Mouse (Mus musculus) cortical plate, adult 2 months (tissue): ENCODE measurements around the gene Cer1. TPM values are rescaled to one million over a fixed set of nuclear protein-coding genes. Genes with fewer than 3 reads are reported as not detected.

Source experiments
- H3K27ac ChIP-seq: fragments of 200-500 bp; 2 replicates; pipeline ENCODE4 v1.5.1; 2012; ENCODE audit warnings: low read length, control low read depth, inconsistent platforms; ENCODE audit not compliant: insufficient read depth
- H3K4me1 ChIP-seq: fragments of 200-500 bp; 2 replicates; pipeline ENCODE4 v1.6.1; 2011; ENCODE audit warnings: low read length; ENCODE audit not compliant: control insufficient read depth, insufficient read depth
- H3K4me3 ChIP-seq: fragments of 200-500 bp; 2 replicates; pipeline ENCODE4 v1.5.1; 2011; ENCODE audit warnings: mild to moderate bottlenecking, low read length, control low read depth; ENCODE audit not compliant: insufficient read depth
- CTCF ChIP-seq: fragments of 200-500 bp; IDR thresholded peaks from 2 replicates; pipeline ENCODE4 v1.5.1; 2011; ENCODE audit warnings: mild to moderate bottlenecking, control low read depth, low read length; ENCODE audit not compliant: insufficient read depth; ENCODE audit errors: extremely low read depth
- POLR2A ChIP-seq: fragments of 200-500 bp; IDR thresholded peaks from 2 replicates; pipeline ENCODE4 v1.6.1; 2011; ENCODE audit warnings: mild to moderate bottlenecking, low read length, control low read depth; ENCODE audit not compliant: insufficient read depth; ENCODE audit errors: extremely low read depth
- polyA plus RNA-seq: library from polyadenylated mRNA; depleted of rRNA; stranded (reverse); fragments of >200 nt; gene quantifications from 2 replicates; pipeline ENCODE4 v1.2.3, GENCODE M21; 2012

The Cer1 gene
- polyA plus RNA-seq, 1 experiment, result 0.27 TPM

- Histone ChIP-seq H3K4me3 (no peak overlapping the region), H3K4me1 (no peaks in the 10 kb centered on the region), H3K27ac (no peak overlapping the region)
- TF ChIP-seq POLR2A, result no peak
Observed at GRCm38 (mm10) chr4:82914601-82915143, 29.7 kb upstream of the Cer1 start.

DNA sequence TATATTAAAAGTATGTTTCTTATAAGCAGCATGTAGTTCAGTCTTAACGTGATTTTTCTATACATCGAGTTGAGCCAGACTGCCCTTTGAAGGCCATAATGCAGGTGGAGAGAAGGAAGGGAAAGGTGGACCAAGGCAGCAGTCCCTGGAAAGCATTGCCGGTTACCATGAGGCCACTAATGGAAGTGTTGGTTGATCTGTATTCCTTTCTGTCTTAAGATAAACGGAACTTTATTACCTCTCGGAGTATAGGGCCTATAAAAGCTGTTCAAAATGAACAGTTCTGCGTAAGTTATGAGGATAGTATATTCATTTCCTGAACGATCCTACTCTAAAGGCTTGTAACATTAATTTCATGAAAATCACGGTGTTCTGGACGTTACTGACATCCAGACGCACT is 10.3 kb upstream of the Cer1 start:
- TF ChIP-seq CTCF, result no peak
- TF ChIP-seq POLR2A, result no peak
- H3K4me3 ChIP-seq, result no peak overlapping the region
- H3K27ac ChIP-seq, result no peak overlapping the region
- H3K4me1 ChIP-seq, result peaks cover 3% of the 10 kb centered on the region

- TF ChIP-seq CTCF, result no peak
- no peak for TF ChIP-seq POLR2A
- H3K4me1 ChIP-seq, result peaks cover 3% of the 10 kb centered on the region
- H3K27ac ChIP-seq, result no peak overlapping the region
Observed at GRCm38 (mm10) chr4:82892247-82892646, 7.3 kb upstream of the Cer1 start.

GRCm38 (mm10) chr4:82891566-82891965 is 6.6 kb upstream of the Cer1 start:
- no peak for TF ChIP-seq CTCF
- TF ChIP-seq POLR2A, result no peak
- Histone ChIP-seq H3K4me1 (peaks cover 3% of the 10 kb centered on the region), H3K4me3 (no peak overlapping the region), H3K27ac (no peak overlapping the region)

More at GRCm38 (mm10) chr4:82892247-82892646, 7.3 kb upstream of the Cer1 start:
- H3K4me3 ChIP-seq, result no peak overlapping the region

DNA sequence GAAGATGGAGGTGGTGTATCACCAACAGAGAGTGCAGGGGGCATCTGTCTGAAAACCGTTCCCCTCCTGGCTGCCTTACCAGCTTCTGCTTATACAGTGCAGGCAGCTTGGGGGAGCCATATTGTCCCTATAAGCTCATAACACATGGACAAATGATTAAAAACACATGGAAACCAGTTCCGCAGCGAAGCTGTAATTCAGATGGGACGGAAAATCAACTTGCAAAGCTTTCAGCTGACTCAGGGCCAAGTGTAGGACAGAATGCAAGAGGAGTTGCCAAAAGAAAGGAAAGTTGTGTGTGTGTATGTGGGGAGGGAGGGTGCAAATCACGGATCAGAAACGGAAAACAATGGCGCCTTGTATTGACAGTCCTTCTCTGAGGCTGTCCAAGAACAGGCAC is 6.1 kb upstream of the Cer1 start:
- Histone ChIP-seq H3K4me1 (peaks cover 3% of the 10 kb centered on the region), H3K27ac (no peak overlapping the region), H3K4me3 (no peak overlapping the region)
- no peak for TF ChIP-seq POLR2A
- TF ChIP-seq CTCF, result no peak

DNA sequence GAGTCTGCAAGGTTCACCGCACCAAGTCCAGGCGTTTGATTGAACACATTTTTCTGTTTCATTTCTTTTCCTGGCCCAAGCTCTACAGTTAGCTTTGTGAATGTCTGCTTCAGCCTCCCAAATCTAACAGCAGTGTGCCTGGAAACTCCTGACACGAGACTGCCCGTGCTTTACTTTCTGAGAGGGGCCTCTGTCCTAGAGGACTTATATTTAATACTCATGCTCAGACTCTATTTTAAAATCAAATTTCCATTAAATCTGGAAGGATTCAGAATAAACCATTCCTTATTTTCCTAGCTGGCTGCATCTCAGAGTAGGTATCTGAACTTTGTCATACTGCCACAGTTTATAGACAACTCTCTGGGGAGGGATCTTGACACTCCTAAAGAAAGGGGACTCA is 5.6 kb upstream of the Cer1 start:
- no peak overlapping the region for H3K4me3 ChIP-seq
- H3K4me1 ChIP-seq, result peaks cover 3% of the 10 kb centered on the region
- TF ChIP-seq POLR2A, result no peak
- no peak for TF ChIP-seq CTCF
- H3K27ac ChIP-seq, result no peak overlapping the region

- H3K4me1 ChIP-seq, result no peaks in the 10 kb centered on the region
- H3K27ac ChIP-seq, result no peak overlapping the region
- H3K4me3 ChIP-seq, result no peak overlapping the region
- TF ChIP-seq CTCF (no peak), POLR2A (no peak)
Observed at GRCm38 (mm10) chr4:82886148-82886547, 1.2 kb upstream of the Cer1 start.

GRCm38 (mm10) chr4:82885535-82885913 is 576 bp upstream of the Cer1 start:
- TF ChIP-seq POLR2A, result no peak
- no peak overlapping the region for H3K4me3 ChIP-seq
- no peaks in the 10 kb centered on the region for H3K4me1 ChIP-seq
- H3K27ac ChIP-seq, result no peak overlapping the region

GRCm38 (mm10) chr4:82882500-82882899 is 2.4 kb downstream of the Cer1 start:
- no peak overlapping the region for H3K27ac ChIP-seq
- no peaks in the 10 kb centered on the region for H3K4me1 ChIP-seq
- H3K4me3 ChIP-seq, result no peak overlapping the region
- TF ChIP-seq CTCF (no peak), POLR2A (no peak)

GRCm38 (mm10) chr4:82881366-82881765 is 3.6 kb downstream of the Cer1 start:
- Histone ChIP-seq H3K4me3 (no peak overlapping the region), H3K27ac (no peak overlapping the region), H3K4me1 (no peaks in the 10 kb centered on the region)
- no peak for TF ChIP-seq POLR2A
- no peak for TF ChIP-seq CTCF

GRCm38 (mm10) chr4:82880243-82880642 is 4.7 kb downstream of the Cer1 start:
- no peak overlapping the region for H3K4me3 ChIP-seq
- TF ChIP-seq POLR2A (no peak), CTCF (no peak)

More at GRCm38 (mm10) chr4:82880243-82880642, 4.7 kb downstream of the Cer1 start:
- Histone ChIP-seq H3K27ac (no peak overlapping the region), H3K4me1 (no peaks in the 10 kb centered on the region)
